Mouse (Mus musculus) thymus, postnatal 14 days (tissue): Measurements from ENCODE around the gene Ngb.

Experiments used
- DNase-seq: peaks from one replicate; pipeline ENCODE4 v3.0.0; 2021

The Ngb gene

DNA sequence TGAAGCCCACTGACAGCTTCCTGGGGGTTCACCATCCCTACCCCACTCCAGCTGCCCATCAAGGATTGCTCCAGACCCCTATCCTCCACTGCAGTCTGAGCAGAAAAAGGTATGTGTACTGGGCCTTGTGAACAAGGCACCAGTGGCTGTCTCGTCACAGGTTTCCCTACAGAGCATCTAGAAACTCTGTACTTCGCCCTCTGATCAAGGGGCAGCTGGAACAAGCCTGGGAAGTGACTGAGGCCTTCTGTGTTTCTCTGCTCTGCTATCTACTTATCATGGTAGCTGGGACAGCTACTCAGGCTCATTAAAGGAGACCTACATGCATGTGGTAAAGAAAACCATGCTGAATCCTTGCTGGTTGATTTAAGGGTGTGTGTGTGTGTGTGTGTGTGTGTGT is 12.6 kb downstream of the Ngb start:
- no peak for DNase-seq

DNA sequence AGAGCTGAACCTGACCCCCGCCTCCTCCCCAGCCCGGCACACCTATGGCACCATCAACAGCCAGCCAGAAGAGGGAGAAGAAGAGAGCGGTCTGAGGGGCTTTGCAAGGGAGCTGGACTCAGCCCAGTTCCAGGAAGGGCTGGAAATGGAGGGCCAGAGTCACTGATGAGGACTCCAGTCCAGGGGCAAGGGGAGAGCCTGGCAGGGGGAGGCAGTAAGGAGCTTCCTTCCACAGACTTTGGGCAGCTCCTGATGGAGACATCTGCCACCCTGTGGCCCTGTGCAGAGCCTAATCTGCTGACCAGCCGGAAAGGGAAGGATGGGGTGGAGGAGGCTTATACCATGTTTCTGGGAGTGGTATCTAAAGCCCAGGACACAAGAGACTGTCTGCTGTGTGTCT is 13.1 kb downstream of the Ngb start:
- DNase-seq, result no peak

DNA sequence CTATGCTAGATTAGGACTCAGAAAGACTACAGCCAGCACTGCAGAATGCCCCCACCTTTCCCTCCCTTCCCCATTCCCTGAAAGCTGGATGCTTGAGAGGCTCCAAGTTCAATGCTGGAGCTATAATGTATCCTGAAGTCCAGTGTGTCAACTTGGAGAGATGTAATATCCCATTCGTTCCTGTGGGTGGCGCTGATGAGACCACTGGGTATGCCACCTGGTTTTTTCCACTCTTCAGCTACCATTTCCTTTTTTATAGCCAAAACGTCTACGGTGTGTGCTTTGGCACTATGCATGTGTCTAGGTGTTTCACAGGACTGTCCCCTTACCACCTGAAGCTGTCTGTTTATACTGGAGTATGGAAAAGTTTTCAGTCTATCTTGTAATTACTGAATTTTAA is 14.0 kb downstream of the Ngb start:
- peak; percentile 24 for DNase-seq

DNA sequence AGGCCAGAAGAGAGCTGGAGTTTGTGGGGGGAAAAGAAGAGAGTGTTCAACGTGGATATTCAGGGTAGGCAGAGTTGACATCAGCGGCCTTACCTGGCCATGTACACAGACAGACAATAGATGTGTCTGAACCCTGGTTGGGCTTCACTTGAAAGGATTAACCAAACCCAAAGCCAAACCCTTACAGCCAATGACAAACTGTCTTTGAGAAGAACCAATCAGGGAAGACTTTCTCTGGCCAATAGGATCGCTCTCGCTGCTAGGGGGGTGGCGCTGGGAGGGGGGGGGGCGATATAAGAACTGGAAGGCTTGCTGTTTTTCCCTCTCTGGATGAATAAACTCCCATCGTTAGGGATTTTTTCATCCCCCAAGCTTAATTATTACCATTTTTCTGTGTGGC is 15.1 kb downstream of the Ngb start:
- no peak for DNase-seq

DNA sequence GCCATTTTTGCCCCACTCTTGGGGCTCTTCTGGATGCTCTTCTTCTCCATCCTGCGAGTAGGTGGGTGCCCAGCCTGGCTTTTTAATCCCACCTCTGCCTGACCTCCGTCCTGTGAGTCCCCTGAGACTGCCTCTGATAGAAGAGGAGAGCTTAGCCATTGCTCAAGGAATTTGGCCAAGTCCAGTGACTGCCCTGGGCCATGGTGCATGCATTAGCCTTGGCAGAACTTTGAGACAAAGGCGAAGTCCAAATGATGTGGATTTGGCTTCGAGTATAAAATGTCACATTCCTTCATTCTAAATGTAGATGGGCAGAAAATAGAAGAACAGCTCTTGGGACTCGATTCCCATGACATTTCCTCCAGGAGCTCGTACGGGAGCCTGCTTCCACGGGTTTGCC is 19.5 kb downstream of the Ngb start:
- DNase-seq, result no peak

DNA sequence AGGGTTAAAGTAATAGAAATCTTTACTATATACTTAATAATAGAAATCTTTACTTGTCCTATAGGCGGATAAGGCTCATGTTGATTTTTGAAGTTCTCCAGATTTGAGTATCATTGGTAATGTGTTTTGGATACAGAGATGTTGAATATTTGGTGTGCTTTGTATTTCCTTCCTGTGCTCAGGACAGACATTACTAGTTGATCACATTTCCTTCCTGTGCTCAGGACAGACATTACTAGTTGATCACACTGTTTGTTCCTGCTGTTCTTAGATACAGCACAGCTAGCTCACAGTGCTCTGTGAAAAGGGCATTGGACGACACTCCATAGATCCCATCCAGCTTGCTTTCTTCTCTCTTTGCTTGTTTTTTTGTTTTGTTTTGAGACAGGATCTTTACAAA is 25.7 kb downstream of the Ngb start:
- no peak for DNase-seq

DNA sequence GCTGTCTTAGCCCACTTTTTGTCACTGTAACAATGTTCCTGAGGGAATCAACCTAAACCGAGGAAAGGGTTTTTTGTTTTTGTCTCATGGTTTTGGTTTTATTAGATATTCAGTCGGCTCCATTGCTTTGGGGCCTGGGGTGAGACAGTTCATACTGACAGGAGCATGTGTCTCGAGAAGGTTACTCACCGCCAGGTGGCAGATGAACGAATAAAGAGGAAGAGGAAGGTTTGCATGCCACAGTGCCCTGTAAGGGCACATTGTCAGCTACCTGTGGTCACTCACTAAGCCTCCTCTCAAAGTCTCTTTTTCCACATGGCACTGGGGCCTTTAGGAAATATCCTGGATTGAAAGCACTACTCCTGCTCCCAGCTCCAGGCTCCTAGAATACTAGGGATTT is 31.8 kb downstream of the Ngb start:
- DNase-seq, result no peak

DNA sequence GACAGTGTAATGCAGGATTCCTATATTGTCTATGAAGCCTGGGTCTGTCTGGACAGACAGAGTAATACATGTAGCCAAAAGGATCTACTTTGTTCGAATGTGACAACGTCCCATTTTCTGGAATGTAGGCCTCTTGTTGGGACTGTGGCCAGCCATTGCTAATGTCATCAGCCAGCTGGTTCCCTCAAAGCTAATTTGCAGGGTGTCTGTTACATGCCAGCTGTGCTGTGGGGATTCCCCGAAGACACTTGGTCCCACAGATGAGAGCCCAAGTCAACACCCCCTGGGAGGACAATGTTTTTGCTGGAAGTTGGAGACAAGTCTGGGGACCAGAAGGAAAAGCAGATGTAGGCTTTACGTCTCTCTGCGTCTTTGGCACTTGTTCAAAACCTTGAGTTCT is 35.9 kb downstream of the Ngb start:
- no peak for DNase-seq

DNA sequence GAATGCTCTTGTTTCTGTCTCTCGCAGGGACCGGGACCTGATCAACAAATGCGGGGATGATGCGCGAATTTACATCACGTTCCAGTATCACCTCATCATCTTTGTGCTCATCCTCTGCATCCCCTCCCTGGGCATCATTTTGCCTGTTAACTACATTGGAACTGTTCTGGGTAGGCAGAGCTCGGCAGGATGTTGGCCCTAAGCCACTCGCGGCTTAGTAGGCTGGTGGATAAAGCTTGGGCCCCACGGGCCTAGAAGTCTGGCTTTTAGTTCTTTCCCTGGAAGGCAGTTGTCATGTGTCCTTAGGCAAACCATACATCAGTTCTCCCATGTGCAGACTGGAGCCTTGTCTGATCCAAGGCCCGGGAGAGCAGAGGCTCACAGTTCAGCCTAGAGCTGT is 36.9 kb downstream of the Ngb start:
- no peak for DNase-seq

DNA sequence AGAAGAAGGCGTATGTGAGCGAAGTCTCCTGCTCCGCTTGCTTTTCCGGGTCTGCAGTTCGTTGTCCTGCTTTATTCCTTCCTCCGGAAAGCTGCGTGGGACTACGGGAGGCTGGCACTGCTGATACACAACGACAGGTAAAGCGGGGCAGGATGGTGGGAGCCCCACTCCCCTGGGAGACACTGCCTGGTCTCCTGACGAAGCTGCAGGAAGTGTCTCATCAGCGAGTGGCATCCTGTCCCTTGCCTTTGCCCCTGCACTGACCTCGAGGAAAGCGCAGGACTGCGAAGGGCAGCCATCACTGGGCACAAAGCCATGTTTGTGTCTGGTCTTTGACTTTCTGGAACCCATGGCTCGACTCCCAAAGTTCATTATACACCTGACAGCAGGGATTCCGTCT is 45.3 kb downstream of the Ngb start:
- no peak for DNase-seq

DNA sequence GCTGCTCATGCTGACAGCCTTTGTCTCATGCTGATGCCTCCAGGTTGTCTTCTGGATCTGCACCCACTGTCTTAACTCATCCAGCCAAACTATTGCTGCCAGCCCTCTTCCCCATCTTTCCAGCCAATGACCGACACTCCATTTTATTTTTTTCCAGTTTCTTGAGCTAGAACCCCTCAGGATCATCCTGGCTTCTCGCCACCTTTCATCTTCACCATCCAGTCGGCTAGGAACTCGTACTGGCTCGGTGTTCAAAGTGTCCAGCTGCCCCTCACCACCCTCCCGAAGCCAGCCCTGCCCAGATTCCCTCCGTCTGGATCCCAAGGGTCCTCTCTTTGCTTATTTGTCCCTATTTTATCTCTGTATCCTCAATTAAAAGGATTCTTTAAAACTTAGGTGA is 47.5 kb downstream of the Ngb start:
- no peak for DNase-seq

DNA sequence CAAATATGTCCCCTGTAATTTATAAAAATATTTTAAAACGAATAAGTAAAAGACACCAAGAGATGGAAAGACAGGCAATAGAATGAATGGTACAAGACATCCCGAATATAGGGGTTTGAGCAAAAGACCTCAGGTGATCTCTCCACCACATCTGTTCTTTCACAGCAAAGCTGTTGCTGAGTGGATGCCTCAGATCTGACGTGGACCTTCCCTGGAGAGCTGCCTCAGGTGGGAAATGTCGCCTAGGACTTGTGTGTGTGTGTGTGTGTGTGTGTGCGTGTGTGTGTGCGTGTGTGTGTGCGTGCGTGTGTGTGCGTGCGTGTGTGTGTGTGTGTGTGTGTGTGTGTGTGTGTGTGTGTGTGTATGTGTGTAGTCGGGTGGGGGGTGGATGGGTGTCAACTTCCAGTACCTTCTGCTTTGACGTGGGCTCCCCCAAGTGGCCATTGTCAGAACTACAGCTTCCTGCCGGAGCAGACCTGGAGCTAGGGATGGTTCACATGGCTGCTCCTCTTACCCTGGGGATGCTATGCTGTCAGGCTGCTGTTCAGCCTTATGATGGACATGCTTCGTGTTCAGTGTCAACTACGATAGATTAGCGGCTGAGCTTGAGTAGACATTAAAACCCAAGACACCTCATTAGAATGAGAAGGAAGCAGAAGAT is 49.5 kb downstream of the Ngb start:
- peak; percentile 85 for DNase-seq

DNA sequence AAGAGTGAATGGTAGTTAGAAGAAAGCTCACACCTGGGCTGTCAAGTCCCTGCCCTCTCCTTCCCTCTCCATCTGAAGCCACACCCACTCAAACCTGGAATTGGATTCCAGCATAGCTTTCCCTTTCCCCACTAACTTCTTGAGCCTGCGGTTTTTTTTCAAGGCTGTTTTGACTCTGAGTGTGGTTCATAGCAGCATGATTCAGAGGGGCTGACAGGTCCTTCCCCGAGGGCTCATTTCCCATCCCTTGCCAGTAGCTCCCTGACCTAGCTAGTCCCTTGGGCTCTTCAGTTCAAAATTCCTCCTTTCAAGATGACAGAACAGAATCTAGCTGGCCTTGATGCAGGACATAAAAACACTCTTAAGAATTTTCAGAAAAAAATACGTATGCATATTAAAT is 54.8 kb downstream of the Ngb start:
- no peak for DNase-seq
